Mouse (Mus musculus): ENCODE measurements around the gene Asb15. TPM values are rescaled to one million over a fixed set of nuclear protein-coding genes. Genes with fewer than 3 reads are reported as not detected.

Gene Asb15
- total RNA-seq, 2 experiments from 2014 or later, result 52.2 to 59.3 TPM

DNA sequence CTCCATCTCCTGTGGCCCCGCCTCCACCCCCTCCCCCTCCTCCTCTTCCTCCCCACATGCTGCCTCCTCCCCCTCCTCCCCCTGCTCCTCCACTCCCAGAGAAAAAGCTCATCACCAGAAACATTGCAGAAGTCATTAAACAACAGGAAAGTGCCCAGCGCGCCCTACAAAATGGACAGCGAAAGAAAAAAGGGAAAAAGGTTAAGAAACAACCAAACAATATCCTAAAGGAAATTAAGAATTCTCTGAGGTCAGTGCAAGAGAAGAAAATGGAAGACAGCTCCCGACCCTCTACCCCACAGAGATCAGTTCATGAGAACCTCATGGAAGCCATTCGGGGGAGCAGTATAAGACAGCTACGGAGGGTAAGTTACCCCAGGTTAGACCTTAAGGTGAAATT lies 76.3 kb downstream of the Asb15 start:
- no peak for DNase-seq
- intact Hi-C loops (cut with DNase I), result no loop called here

DNA sequence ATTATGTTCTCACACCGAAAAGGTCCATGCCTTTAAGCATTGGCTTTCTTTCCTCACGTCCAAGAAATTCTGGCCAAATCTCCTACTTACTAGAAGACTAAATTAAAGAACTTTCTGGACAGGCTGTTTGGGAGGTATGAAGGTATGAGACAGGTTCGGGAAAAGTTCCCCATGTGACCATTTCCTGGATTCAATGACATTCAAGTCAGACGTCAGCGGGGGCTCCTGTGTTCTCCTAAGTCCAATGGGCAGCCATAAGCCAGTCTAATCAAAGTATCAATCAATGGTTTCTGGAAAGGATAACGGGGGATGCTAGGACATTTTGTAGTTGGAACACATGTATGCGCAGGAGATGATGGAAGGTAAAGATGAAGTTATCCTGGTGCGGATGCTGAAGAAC lies 77.7 kb downstream of the Asb15 start:
- DNase-seq, result no peak
- intact Hi-C loops (cut with DNase I), result no loop called here

DNA sequence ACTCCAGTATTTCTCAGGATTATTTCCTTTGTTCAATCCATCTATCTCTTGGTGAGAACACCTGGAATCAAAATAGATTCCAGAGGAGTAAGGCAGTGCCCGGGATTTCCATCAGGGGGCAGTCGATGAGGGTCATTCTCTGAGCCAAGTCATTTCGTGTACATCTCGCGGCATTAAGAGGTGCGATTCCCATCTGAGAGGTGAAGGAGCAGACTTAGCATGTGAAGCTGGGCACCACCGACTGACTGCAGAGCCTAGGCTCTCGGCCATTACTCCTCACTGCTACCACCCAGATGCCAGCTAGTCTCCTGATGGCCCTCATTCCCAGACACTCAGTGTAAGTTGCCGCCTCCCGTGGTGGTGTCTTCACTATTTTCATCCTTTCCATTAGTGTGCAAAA lies 78.6 kb downstream of the Asb15 start:
- no peak for DNase-seq
- intact Hi-C loops (cut with DNase I), result no loop called here

DNA sequence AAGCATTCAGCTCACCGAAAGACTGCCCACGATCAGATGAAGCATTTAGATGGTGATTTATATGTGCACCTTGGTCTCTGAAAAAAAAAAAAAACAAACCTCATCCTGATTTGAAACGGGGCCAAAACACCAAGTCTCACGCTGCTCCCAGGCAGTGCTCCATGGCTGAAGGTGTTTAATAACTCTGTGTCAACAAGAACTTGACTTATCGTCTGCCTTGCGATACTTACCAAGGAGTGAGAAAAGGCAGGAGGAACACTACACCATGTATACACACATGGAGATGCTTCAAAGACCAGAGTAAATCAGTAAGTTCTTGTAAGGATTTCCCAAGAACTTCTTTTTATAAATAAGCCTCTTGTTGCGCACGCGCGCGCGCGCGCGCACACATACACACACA lies 79.6 kb downstream of the Asb15 start:
- DNase-seq, result no peak
- intact Hi-C loops (cut with DNase I), result no loop called here

DNA sequence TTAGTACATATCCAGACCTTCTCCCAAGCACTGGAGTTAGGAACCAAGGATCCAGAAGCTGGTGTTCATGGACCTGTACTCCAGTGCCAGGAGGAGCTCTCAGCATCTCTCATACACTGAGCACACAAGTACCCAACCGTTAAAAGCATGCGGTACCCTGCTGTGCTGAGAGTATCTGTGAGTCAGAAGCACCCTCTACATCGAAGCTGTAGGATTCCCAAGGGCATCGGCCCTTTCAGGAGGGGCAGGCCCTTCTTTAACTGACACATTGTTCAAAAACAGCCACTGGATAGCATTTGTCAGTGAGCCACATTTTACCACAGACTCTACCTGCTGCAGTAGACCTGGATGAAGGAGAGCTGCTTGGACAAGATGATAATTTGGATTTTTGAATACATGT lies 80.2 kb downstream of the Asb15 start:
- intact Hi-C loops (cut with DNase I), result no loop called here
- DNase-seq, result no peak

DNA sequence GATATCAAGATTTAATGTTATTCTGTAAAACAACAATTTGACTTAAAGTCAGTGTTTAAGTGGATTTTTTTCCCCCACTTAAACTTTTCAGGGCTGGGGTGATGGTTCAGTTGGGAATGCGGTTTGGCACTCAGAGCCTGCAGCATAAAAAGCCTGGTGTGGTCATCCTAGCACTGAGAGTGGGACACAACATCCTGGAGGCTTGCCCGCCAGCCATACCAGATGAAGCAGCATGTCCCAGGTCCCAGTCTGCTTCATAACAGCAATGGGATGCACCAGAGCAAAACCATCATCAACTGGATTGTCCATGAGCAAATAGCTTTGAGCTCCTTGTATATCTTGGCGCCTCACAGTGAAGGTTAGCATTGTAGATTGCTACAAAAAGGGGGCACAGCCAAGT lies 80.7 kb downstream of the Asb15 start:
- intact Hi-C loops (cut with DNase I), result no loop called here
- DNase-seq, result no peak

DNA sequence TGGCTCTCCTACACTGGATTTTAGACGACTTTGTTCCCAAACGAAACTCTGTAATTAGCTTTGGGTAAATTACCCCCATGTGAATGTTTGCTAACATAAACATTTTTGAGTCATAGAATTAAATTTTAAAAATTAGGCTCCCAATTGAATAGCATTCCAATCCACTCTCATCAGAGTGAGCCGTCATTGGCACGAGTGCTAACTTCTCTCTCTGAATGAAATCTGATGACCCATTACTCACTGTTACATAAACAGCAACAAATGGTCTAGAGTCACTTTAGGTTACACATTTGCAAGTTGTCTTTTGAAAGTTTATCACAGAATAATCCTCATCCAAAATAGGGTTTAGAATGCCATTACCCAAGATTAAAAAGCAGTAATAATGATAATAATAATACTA lies 81.6 kb downstream of the Asb15 start:
- no peak for DNase-seq
- intact Hi-C loops (cut with DNase I), result no loop called here

DNA sequence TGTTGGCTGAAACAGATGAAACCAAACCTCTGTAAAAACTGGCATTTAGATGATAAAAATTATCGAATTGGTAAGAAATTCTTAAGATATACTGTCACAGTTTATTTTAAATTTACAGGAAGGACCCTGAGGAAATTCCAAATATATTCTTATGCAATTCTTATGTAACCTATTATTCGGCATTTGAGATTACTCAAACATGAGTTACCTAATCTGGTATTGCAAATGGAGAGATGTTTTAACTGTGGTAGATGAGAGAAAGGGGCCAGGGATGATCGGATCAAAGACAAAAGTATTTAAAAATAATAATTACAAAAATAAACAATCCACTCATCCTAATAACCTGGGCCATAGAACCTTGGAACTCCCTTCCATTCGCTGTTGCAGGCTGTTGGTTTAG lies 82.4 kb downstream of the Asb15 start:
- DNase-seq, result no peak
- intact Hi-C loops (cut with DNase I), result loop anchor here (5.0 kb wide), 1 partner anchor 38 kb away; no protein-coding TSS in a partner anchor

DNA sequence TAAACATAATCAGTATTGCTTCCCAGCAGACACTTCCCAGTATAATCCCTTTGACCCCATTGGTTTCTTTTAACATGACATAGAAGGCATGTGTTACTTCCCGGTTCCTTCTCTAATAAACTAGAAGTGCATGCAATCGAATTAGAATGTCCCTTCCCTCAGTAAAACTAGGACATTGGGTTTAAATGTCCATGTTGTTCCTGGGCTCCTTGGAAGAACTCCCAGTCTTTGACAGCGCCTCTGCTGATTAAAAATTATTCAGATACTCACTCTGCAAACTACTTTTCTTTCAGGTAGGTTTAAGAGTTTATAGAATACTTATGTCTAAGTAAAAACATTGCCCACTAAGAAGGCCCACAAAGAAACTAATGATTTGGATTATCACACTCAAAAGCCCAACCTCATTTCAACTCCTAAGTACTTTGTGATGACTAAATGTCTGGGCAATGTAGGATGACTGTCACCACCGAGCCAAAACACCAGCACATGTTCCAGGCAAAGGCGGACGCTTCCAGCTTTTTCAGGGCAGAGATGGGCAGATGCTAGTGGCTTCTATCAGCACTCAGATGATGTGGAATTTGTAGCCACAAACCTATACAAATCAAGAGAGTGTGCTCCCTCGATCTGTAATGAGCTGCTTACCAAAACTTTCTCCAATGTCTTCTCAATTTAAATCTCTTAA lies 84.3 kb downstream of the Asb15 start:
- intact Hi-C loops (cut with DNase I), result loop anchor here (5.0 kb wide), 1 partner anchor 40 kb away; no protein-coding TSS in a partner anchor
- peak in 1 of 2 experiments; percentile 59 for DNase-seq

DNA sequence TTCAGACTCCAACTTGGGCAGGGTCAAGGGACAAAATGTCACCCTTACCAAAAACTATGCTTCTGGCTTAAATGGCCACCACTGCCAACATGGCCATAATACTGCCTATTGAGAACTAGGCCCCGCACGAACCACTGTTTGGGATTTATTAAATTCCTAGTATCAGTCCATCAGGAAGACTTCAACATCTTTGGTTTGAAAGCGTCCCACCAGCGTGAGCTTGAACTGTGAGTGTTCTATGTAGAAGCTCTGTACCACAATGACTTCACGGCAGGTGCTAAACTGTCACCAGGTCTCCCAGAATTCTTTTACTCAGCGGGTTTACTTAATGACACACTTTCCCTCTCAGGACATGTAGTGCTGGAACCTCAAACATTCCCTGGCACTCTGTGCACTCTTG lies 85.4 kb downstream of the Asb15 start:
- intact Hi-C loops (cut with DNase I), result loop anchor here (5.0 kb wide), 1 partner anchor 41 kb away; no protein-coding TSS in a partner anchor
- DNase-seq, result no peak

DNA sequence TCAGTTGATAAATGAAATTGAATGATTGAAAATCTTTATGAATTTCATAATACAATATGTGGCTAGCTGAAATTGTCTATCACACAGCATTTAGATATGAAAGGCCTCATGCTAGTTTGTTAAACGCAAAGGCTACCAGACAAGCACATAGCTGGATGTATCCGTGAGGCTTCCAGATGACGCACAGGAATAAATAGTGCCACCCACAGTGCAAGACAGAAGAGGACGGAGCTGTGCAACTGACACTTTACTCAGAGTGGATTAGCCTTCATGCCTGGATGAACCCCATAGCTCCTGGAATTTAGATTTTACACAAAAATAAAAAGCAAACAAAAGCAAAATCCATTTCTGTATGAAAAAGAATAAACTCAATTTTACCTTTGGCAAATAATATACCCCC lies 86.0 kb downstream of the Asb15 start:
- intact Hi-C loops (cut with DNase I), result loop anchor here (5.0 kb wide), 1 partner anchor 42 kb away; no protein-coding TSS in a partner anchor
- no peak for DNase-seq

DNA sequence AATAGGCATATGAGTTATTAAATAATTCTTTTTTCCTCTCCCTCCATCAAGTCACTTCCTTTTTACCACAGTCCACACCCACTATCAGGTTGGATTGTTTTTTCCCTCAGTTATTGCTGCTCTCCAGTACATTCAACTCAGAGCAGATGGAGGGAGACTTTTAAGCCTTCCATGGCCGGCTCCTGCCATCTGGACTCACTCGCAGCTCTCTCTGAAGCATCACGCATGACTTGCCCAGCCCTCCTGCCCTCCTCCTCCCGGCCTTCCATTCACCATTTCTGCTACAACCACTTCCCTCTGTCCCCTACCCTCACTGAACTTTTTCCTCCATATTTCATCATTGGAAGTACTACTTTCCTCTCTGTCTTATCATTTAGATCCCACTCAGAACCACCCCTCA lies 88.8 kb downstream of the Asb15 start:
- intact Hi-C loops (cut with DNase I), result no loop called here

DNA sequence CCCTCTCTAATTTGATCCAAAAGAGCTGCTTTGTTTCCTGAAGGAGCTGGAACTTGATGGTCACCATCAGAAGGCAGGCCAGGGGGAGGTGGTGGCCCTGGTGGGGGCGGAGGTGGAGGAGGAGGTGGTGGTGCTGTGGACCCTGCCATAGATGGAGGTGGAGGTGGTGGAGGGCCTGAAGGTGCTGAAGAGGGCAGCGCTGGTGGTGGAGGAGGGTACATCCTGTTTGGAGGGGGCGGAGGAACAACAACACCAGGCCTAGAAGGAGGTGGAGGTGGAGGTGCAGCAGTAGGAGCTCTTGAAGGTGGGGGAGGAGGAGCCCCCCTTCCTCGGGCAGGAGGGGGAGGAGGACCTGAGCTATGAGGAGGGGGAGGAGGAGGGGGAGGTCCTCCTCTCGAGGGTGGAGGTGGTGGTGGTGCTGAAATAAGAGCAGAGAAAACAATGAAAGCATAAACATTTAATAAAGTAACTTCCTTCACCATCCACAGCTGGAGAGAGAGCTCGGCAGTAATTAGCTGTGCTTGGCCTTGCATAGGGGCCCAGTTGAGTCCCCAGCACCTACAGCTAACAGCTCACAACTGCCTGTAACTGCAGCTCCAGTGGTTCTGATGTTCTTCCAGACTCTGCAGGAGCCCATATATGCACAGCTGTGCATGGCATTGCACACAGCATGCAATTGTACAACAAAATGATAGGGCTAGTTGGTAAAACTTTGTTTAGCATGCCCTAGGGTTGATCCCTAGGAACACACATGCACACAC lies 91.5 kb downstream of the Asb15 start:
- intact Hi-C loops (cut with DNase I), result no loop called here
- no peak for DNase-seq

More for the DNA sequence above, 88.8 kb downstream of the Asb15 start:
- DNase-seq, result no peak

DNA sequence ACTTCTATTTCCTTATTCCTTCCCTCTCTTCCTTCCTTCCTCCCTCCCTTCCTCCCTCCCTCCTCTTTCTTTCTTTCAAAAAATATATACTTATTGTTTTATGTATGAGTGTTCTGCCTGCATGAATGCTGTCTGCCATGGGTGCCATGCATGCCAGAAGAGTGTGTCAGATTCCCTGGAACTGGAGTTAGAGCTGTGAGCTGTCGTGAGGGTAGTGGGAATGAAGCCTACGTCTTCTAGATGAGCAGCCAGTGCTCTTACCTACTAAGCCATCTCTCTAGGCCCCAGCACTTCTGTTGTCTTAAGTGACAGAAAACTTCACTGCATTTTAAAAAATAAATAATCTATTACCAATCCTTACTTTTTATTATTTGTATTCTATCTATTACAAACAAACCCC lies 93.0 kb downstream of the Asb15 start:
- intact Hi-C loops (cut with DNase I), result no loop called here
- DNase-seq, result no peak

DNA sequence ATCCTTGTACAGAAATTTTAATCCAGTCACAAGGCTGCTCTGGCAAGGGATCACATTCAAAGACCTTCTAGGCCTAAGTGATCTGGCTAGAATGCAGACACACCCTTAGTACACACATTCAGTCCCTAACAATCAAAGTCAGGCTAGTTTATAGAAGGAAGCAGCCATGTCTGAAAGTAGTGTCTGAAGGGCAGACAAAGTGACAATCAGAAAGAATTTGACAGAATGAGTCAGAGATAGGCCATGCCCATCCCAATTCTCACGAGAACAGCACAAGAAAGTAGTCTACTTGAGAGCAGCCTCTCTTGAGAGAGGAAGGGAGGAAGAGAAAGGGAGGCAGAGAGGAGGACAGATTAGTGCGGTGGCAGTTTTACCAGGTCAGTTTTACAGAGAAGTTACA lies 94.2 kb downstream of the Asb15 start:
- no peak for DNase-seq
- intact Hi-C loops (cut with DNase I), result no loop called here

Other genes with a start within 250 kb of the Asb15 start
- under 1 TPM; 0.42 to 0.46 TPM for gene Iqub, start 13.1 kb upstream of the Asb15 start, total RNA-seq (2021)
- 1,000 to 10,000 TPM; 1,562 to 1,637 TPM for gene Ndufa5, start 131 bp upstream of the Asb15 start, total RNA-seq (2021)
- 1,000 to 10,000 TPM in 1 of 2 experiments, 100 to 1,000 TPM in 1; 760 to 1,125 TPM for gene Lmod2, start 69.6 kb downstream of the Asb15 start, total RNA-seq (2021)
- gene Wasl, start 136.9 kb downstream of the Asb15 start, total RNA-seq (2021), result 10 to 100 TPM; 26.4 to 32.7 TPM
- not detected for gene Hyal6, start 205.1 kb downstream of the Asb15 start, total RNA-seq (2021)
- gene Hyal4, start 220.2 kb downstream of the Asb15 start, total RNA-seq (2021), result not detected